Comparison of ENCODE assay signal across 10 mouse cellular contexts in the genomic region with DNA sequence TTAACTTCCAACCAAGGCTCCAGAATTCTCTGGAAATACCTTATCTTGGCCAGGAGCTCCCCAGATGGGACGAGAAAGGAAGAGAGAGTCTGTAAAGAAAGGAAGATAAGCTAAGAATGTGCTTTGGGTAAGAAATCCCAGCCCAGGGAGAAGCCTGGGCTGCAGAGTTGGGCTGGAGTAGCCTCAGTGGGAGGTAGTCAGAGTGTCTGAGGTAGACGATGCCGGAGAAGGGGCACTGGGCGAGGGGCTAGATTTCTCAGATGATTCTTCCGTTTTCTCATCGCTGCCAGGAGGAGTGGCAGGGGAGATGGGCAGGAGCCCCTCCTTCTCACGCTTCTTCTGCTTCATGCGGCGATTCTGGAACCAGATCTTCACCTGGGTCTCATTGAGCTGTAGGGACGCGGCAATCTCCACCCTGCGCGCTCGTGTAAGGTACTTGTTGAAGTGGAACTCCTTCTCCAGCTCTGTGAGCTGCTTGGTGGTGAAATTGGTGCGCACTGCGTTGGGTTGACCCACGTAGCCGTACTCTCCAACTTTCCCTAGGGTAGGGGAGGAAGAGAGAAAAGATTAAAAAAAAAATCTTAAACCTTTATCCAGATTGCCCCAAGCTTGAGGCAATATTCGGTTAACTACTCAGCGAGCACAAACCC. TPM values are rescaled to one million over a fixed set of nuclear protein-coding genes. Genes with fewer than 3 reads are reported as not detected.
DNase-seq lines count a peak whose midpoint lies in the region; ATAC-seq and TF ChIP-seq lines count a peak whose summit lies in the region.
"Had no signal": no experiment of that assay in that cellular context is flagged by ENCODE, and none has a peak within 500 bp of the region (broad histone marks: within the 10 kb centered on the region; RNA-seq: fewer than 3 reads in every experiment).

No protein-coding gene starts in this region.

- peaks cover 34% of the 10 kb centered on the region for H3K4me1 ChIP-seq in intestine, embryonic 14.5 days (replicated peaks; ENCODE audit: control insufficient read depth, insufficient read depth, low read length)
- H3K4me1 ChIP-seq in intestine, postnatal 0 days (replicated peaks; ENCODE audit: control insufficient read depth, insufficient read depth, low read length) = no peaks in the 10 kb centered on the region
- peaks cover 7% of the 10 kb centered on the region for H3K4me1 ChIP-seq in stomach, embryonic 14.5 days (ENCODE audit: control insufficient read depth, insufficient read depth, low read length)
- H3K4me1 ChIP-seq in stomach, postnatal 0 days (replicated peaks; ENCODE audit: control insufficient read depth, insufficient read depth) = no peaks in the 10 kb centered on the region
- H3K4me1 ChIP-seq in limb, embryonic 13.5 days = peaks cover 38% of the 10 kb centered on the region

- peaks cover 50% of the 10 kb centered on the region for H3K27me3 ChIP-seq in intestine, embryonic 14.5 days (replicated peaks; ENCODE audit: control insufficient read depth, insufficient read depth, low read length)
- peaks cover 58% of the 10 kb centered on the region for H3K27me3 ChIP-seq in intestine, postnatal 0 days (replicated peaks; ENCODE audit: control insufficient read depth, insufficient read depth, low read length)
- 0 out of 2 replicates have a peak, but pooled peaks cover 3% of the 10 kb centered on the region for H3K27me3 ChIP-seq in stomach, embryonic 14.5 days (ENCODE audit: control insufficient read depth, insufficient read depth, low read length)
- 0 out of 2 replicates have a peak, but pooled peaks cover 2% of the 10 kb centered on the region for H3K27me3 ChIP-seq in stomach, postnatal 0 days (ENCODE audit: control insufficient read depth, insufficient read depth, low read length)
- peaks cover 92% of the 10 kb centered on the region for H3K27me3 ChIP-seq in limb, embryonic 13.5 days

- TF ChIP-seq EP300 in stomach, postnatal 0 days (optimal IDR thresholded peaks at IDR 0.05) = no peak

- H3K9me3 ChIP-seq in intestine, embryonic 14.5 days (ENCODE audit: control insufficient read depth, low read length) = no peaks in the 10 kb centered on the region
- no peaks in the 10 kb centered on the region for H3K9me3 ChIP-seq in intestine, postnatal 0 days (ENCODE audit: control insufficient read depth)
- no peaks in the 10 kb centered on the region for H3K9me3 ChIP-seq in stomach, embryonic 14.5 days (ENCODE audit: control insufficient read depth, low read depth, low read length)
- H3K9me3 ChIP-seq in stomach, postnatal 0 days (ENCODE audit: control insufficient read depth, low read length) = no peaks in the 10 kb centered on the region
- H3K9me3 ChIP-seq in limb, embryonic 13.5 days = no peaks in the 10 kb centered on the region
- H3K9me3 ChIP-seq: midbrain, embryonic 15.5 days had no signal

- no peak overlapping the region for H3K27ac ChIP-seq in intestine, embryonic 14.5 days (ENCODE audit: low read depth)
- no peak overlapping the region for H3K27ac ChIP-seq in intestine, postnatal 0 days (ENCODE audit: low read depth, low read length)
- H3K27ac ChIP-seq in stomach, embryonic 14.5 days (ENCODE audit: low read length) = no peak overlapping the region
- no peak overlapping the region for H3K27ac ChIP-seq in stomach, postnatal 0 days (replicated peaks)
- no peak overlapping the region for H3K27ac ChIP-seq in limb, embryonic 13.5 days
- H3K27ac ChIP-seq: midbrain, embryonic 15.5 days had no signal

- no peak for ATAC-seq in intestine, embryonic 14.5 days (replicated peaks; ENCODE audit: low FRiP score, low TSS enrichment, low read depth)
- ATAC-seq in intestine, postnatal 0 days = no peak
- ATAC-seq in stomach, embryonic 14.5 days (ENCODE audit: insufficient number of reproducible peaks, insufficient read depth, low FRiP score, low read depth) = no peak
- no peak for ATAC-seq in stomach, postnatal 0 days (ENCODE audit: low FRiP score, low TSS enrichment)
- no peak for ATAC-seq in limb, embryonic 13.5 days (ENCODE audit: low FRiP score, low read depth)
- ATAC-seq in monocyte, adult 5-6 weeks (replicated peaks; ENCODE audit: insufficient number of reproducible peaks, low FRiP score, low TSS enrichment, poor library complexity, severe bottlenecking) = no peak
- ATAC-seq: midbrain, embryonic 15.5 days had no signal

- H3K9ac ChIP-seq in intestine, embryonic 14.5 days (ENCODE audit: low read length) = no peak overlapping the region
- no peak overlapping the region for H3K9ac ChIP-seq in intestine, postnatal 0 days (ENCODE audit: low read depth, low read length)
- no peak overlapping the region for H3K9ac ChIP-seq in stomach, embryonic 14.5 days (replicated peaks; ENCODE audit: low read depth, low read length)
- no peak overlapping the region for H3K9ac ChIP-seq in stomach, postnatal 0 days (ENCODE audit: low read length)
- no peak overlapping the region for H3K9ac ChIP-seq in limb, embryonic 13.5 days
- H3K9ac ChIP-seq: midbrain, embryonic 15.5 days had no signal

- 18% methylated on average over 20 of the region's 20 CpGs for WGBS in intestine, embryonic 14.5 days
- WGBS in intestine, postnatal 0 days = 43% methylated on average over 20 of the region's 20 CpGs
- 21% methylated on average over 20 of the region's 20 CpGs for WGBS in stomach, embryonic 14.5 days
- 54% methylated on average over 20 of the region's 20 CpGs for WGBS in stomach, postnatal 0 days
- 3% methylated on average over 20 of the region's 20 CpGs for WGBS in limb, embryonic 13.5 days

- peak overlapping the region; percentile 70 for H3K4me2 ChIP-seq in intestine, embryonic 14.5 days (ENCODE audit: low read length)
- no peak overlapping the region for H3K4me2 ChIP-seq in intestine, postnatal 0 days (replicated peaks; ENCODE audit: low read depth)
- H3K4me2 ChIP-seq in stomach, embryonic 14.5 days (replicated peaks; ENCODE audit: low read depth, low read length) = peak overlapping the region; percentile 61
- H3K4me2 ChIP-seq in stomach, postnatal 0 days (replicated peaks; ENCODE audit: low read depth) = no peak overlapping the region
- no peak overlapping the region; the same call in 1 of the 2 replicates for H3K4me2 ChIP-seq in limb, embryonic 13.5 days (replicated peaks)
- H3K4me2 ChIP-seq: midbrain, embryonic 15.5 days had no signal

- peak; percentile 59 for DNase-seq in intestine, embryonic 14.5 days (ENCODE audit: low spot score)
- no peak for DNase-seq in stomach, postnatal 0 days (ENCODE audit: low spot score)
- DNase-seq in adrenal gland, postnatal 4 days (ENCODE audit: low spot score in 2 of 2) = no peak
- DNase-seq: cerebellum, postnatal 25 days had no signal

- no peaks in the 10 kb centered on the region for H3K36me3 ChIP-seq in intestine, embryonic 14.5 days (ENCODE audit: control insufficient read depth, insufficient read depth, low read length)
- no peaks in the 10 kb centered on the region for H3K36me3 ChIP-seq in intestine, postnatal 0 days (ENCODE audit: control insufficient read depth, insufficient read depth)
- H3K36me3 ChIP-seq in stomach, embryonic 14.5 days (ENCODE audit: control insufficient read depth, insufficient read depth, low read length) = no peaks in the 10 kb centered on the region
- H3K36me3 ChIP-seq in stomach, postnatal 0 days (ENCODE audit: control insufficient read depth, insufficient read depth, low read length) = no peaks in the 10 kb centered on the region
- H3K36me3 ChIP-seq in limb, embryonic 13.5 days = no peaks in the 10 kb centered on the region
- H3K36me3 ChIP-seq: midbrain, embryonic 15.5 days had no signal

- TF ChIP-seq CTCF in intestine, postnatal 0 days (IDR thresholded peaks at IDR 0.05; ENCODE audit: low read depth) = no peak
- TF ChIP-seq CTCF in stomach, postnatal 0 days (IDR thresholded peaks at IDR 0.05; ENCODE audit: low read depth) = no peak

- H3K4me3 ChIP-seq in intestine, embryonic 14.5 days (ENCODE audit: low read depth, low read length) = peak overlapping the region; percentile 59
- H3K4me3 ChIP-seq in intestine, postnatal 0 days (ENCODE audit: low read depth, low read length) = no peak overlapping the region
- H3K4me3 ChIP-seq in stomach, embryonic 14.5 days (ENCODE audit: low read depth, low read length) = peak overlapping the region; percentile 78; the same call in 1 of the 2 replicates
- H3K4me3 ChIP-seq in stomach, postnatal 0 days (ENCODE audit: low read depth, low read length) = no peak overlapping the region
- H3K4me3 ChIP-seq in limb, embryonic 13.5 days = peak overlapping the region; percentile 72
- H3K4me3 ChIP-seq: midbrain, embryonic 15.5 days had no signal

RNA-seq across cellular contexts. Expression of a gene that starts 1.4 kb away (rescaled TPM):
- polyA plus RNA-seq in intestine, embryonic 14.5 days (2014; fragmentation: Nextera tagmentation; extraction: Ambion mirVana) = 1.2 and 1.4 TPM in 2 replicates
- 0.37 and 0.52 TPM in 2 replicates for polyA plus RNA-seq in intestine, postnatal 0 days (2015; fragmentation: Nextera tagmentation; extraction: Ambion mirVana)
- polyA plus RNA-seq in stomach, embryonic 14.5 days (2014; fragmentation: Nextera tagmentation; extraction: Ambion mirVana) = 2.1 and 3.0 TPM in 2 replicates
- 0.35 and 0.56 TPM in 2 replicates for polyA plus RNA-seq in stomach, postnatal 0 days (2015; fragmentation: Nextera tagmentation; extraction: Ambion mirVana)
- 1.1 and 1.5 TPM in 2 replicates for polyA plus RNA-seq in limb, embryonic 13.5 days (2015; fragmentation: Nextera tagmentation; extraction: Ambion mirVana)
- total RNA-seq in monocyte, adult 5-6 weeks (2017) = not detected in 3 replicates
- 1 to 10 TPM; 1.2 to 1.4 TPM for total RNA-seq in adrenal gland, postnatal 4 days (2021)

RNA-seq across cellular contexts. Expression of a gene that starts 8.0 kb away (rescaled TPM):
- 10.1 and 10.8 TPM in 2 replicates for polyA plus RNA-seq in intestine, embryonic 14.5 days (2014; fragmentation: Nextera tagmentation; extraction: Ambion mirVana)
- 3.3 TPM in 2 replicates for polyA plus RNA-seq in intestine, postnatal 0 days (2015; fragmentation: Nextera tagmentation; extraction: Ambion mirVana)
- 17.4 and 18.5 TPM in 2 replicates for polyA plus RNA-seq in stomach, embryonic 14.5 days (2014; fragmentation: Nextera tagmentation; extraction: Ambion mirVana)
- polyA plus RNA-seq in stomach, postnatal 0 days (2015; fragmentation: Nextera tagmentation; extraction: Ambion mirVana) = 5.1 and 5.3 TPM in 2 replicates
- polyA plus RNA-seq in limb, embryonic 13.5 days (2015; fragmentation: Nextera tagmentation; extraction: Ambion mirVana) = 1.5 and 2.5 TPM in 2 replicates
- total RNA-seq in monocyte, adult 5-6 weeks (2017) = not detected in 3 replicates
- 1 to 10 TPM; 5.3 to 6.2 TPM for total RNA-seq in adrenal gland, postnatal 4 days (2021)

RNA-seq across cellular contexts. Expression of a gene that starts 20.6 kb away (rescaled TPM):
- polyA plus RNA-seq in intestine, embryonic 14.5 days (2014; fragmentation: Nextera tagmentation; extraction: Ambion mirVana) = 2.5 and 2.8 TPM in 2 replicates
- polyA plus RNA-seq in intestine, postnatal 0 days (2015; fragmentation: Nextera tagmentation; extraction: Ambion mirVana) = 0.61 and 0.97 TPM in 2 replicates
- 4.4 and 4.7 TPM in 2 replicates for polyA plus RNA-seq in stomach, embryonic 14.5 days (2014; fragmentation: Nextera tagmentation; extraction: Ambion mirVana)
- polyA plus RNA-seq in stomach, postnatal 0 days (2015; fragmentation: Nextera tagmentation; extraction: Ambion mirVana) = 0.90 and 0.99 TPM in 2 replicates
- polyA plus RNA-seq in limb, embryonic 13.5 days (2015; fragmentation: Nextera tagmentation; extraction: Ambion mirVana) = 0.66 and 0.71 TPM in 2 replicates
- not detected in 3 replicates for total RNA-seq in monocyte, adult 5-6 weeks (2017)
- total RNA-seq in adrenal gland, postnatal 4 days (2021) = 1 to 10 TPM; 1.0 to 1.6 TPM
- total RNA-seq: gastrocnemius, adult 18-20 months had no signal
- polyA plus RNA-seq: midbrain, embryonic 15.5 days had no signal

RNA-seq across cellular contexts. Expression of a gene that starts 34.9 kb away (rescaled TPM):
- polyA plus RNA-seq in intestine, embryonic 14.5 days (2014; fragmentation: Nextera tagmentation; extraction: Ambion mirVana) = 7.5 and 7.7 TPM in 2 replicates
- 3.6 and 4.5 TPM in 2 replicates for polyA plus RNA-seq in intestine, postnatal 0 days (2015; fragmentation: Nextera tagmentation; extraction: Ambion mirVana)
- polyA plus RNA-seq in stomach, embryonic 14.5 days (2014; fragmentation: Nextera tagmentation; extraction: Ambion mirVana) = 6.7 and 6.8 TPM in 2 replicates
- 2.5 and 2.6 TPM in 2 replicates for polyA plus RNA-seq in stomach, postnatal 0 days (2015; fragmentation: Nextera tagmentation; extraction: Ambion mirVana)
- polyA plus RNA-seq in limb, embryonic 13.5 days (2015; fragmentation: Nextera tagmentation; extraction: Ambion mirVana) = 0.52 and 0.96 TPM in 2 replicates
- total RNA-seq in monocyte, adult 5-6 weeks (2017) = not detected in 3 replicates
- 1 to 10 TPM; 6.5 to 7.3 TPM for total RNA-seq in adrenal gland, postnatal 4 days (2021)
- polyA plus RNA-seq: midbrain, embryonic 15.5 days had no signal

RNA-seq across cellular contexts. Expression of a gene that starts 47.7 kb away (rescaled TPM):
- polyA plus RNA-seq in intestine, embryonic 14.5 days (2014; fragmentation: Nextera tagmentation; extraction: Ambion mirVana) = 30.1 and 34.1 TPM in 2 replicates
- 14.8 and 15.3 TPM in 2 replicates for polyA plus RNA-seq in intestine, postnatal 0 days (2015; fragmentation: Nextera tagmentation; extraction: Ambion mirVana)
- polyA plus RNA-seq in stomach, embryonic 14.5 days (2014; fragmentation: Nextera tagmentation; extraction: Ambion mirVana) = 24.4 and 27.1 TPM in 2 replicates
- 8.4 and 8.9 TPM in 2 replicates for polyA plus RNA-seq in stomach, postnatal 0 days (2015; fragmentation: Nextera tagmentation; extraction: Ambion mirVana)
- polyA plus RNA-seq in limb, embryonic 13.5 days (2015; fragmentation: Nextera tagmentation; extraction: Ambion mirVana) = 4.8 and 5.3 TPM in 2 replicates
- total RNA-seq in monocyte, adult 5-6 weeks (2017) = 0.39 TPM in 1 of 3 replicates, not detected in the others
- 10 to 100 TPM; 25.9 TPM for total RNA-seq in adrenal gland, postnatal 4 days (2021)
- polyA plus RNA-seq: midbrain, embryonic 15.5 days had no signal

Comparison
In these comparisons a context has a peak if more than half of its experiments do, and no peak if none do; other contexts are left out.
1. H3K4me2 ChIP-seq: peak in intestine, embryonic 14.5 days (single experiment) and stomach, embryonic 14.5 days (single experiment); none in intestine, postnatal 0 days (single experiment), stomach, postnatal 0 days (single experiment) and limb, embryonic 13.5 days (single experiment).
2. H3K4me3 ChIP-seq: peak in intestine, embryonic 14.5 days (single experiment), stomach, embryonic 14.5 days (single experiment) and limb, embryonic 13.5 days (single experiment); none in intestine, postnatal 0 days (single experiment) and stomach, postnatal 0 days (single experiment).